Mouse (Mus musculus): ENCODE data around the gene Trappc3.
A peak's percentile ranks its signal among the peaks of the same experiment; 100 is the strongest.

Gene Trappc3

GRCm38 (mm10) chr4:126262119-126262807 is at the start of gene Trappc3:
Trappc3 (plus strand) TSS chr4:126262325.
- DNase-seq (ENCODE audit: low read depth, low spot score) = peak; percentile 98

- DNase-seq (ENCODE audit: low read depth, low spot score) = no peak
Observed at GRCm38 (mm10) chr4:126217771-126218170, 44.4 kb upstream of the Trappc3 start.

- peak; percentile 69 for DNase-seq (ENCODE audit: low read depth, low spot score)
Observed at GRCm38 (mm10) chr4:126219540-126219939, 42.6 kb upstream of the Trappc3 start.

- DNase-seq (ENCODE audit: low read depth, low spot score) = no peak
Observed at GRCm38 (mm10) chr4:126220045-126220444, 42.1 kb upstream of the Trappc3 start.

- peak; percentile 79 for DNase-seq (ENCODE audit: low read depth, low spot score)
Observed at GRCm38 (mm10) chr4:126222631-126223030, 39.5 kb upstream of the Trappc3 start.

- DNase-seq (ENCODE audit: low read depth, low spot score) = no peak
Observed at GRCm38 (mm10) chr4:126226640-126227039, 35.5 kb upstream of the Trappc3 start.

- peak; percentile 91 for DNase-seq (ENCODE audit: low read depth, low spot score)
Observed at GRCm38 (mm10) chr4:126227077-126227761, 34.9 kb upstream of the Trappc3 start.

- DNase-seq (ENCODE audit: low read depth, low spot score) = no peak
Observed at GRCm38 (mm10) chr4:126228144-126228543, 34.0 kb upstream of the Trappc3 start.

- no peak for DNase-seq (ENCODE audit: low read depth, low spot score)
Observed at GRCm38 (mm10) chr4:126229900-126230299, 32.2 kb upstream of the Trappc3 start.

GRCm38 (mm10) chr4:126233676-126234308 is 28.3 kb upstream of the Trappc3 start:
- peak; percentile 71 for DNase-seq (ENCODE audit: low read depth, low spot score)

- DNase-seq (ENCODE audit: low read depth, low spot score) = no peak
Observed at GRCm38 (mm10) chr4:126234496-126235175, 27.5 kb upstream of the Trappc3 start.

- DNase-seq (ENCODE audit: low read depth, low spot score) = no peak
Observed at GRCm38 (mm10) chr4:126235191-126235590, 26.9 kb upstream of the Trappc3 start.

GRCm38 (mm10) chr4:126236467-126237280 is 25.5 kb upstream of the Trappc3 start:
- DNase-seq (ENCODE audit: low read depth, low spot score) = peak; percentile 79

GRCm38 (mm10) chr4:126237721-126238242 is 24.3 kb upstream of the Trappc3 start:
- no peak for DNase-seq (ENCODE audit: low read depth, low spot score)

GRCm38 (mm10) chr4:126239862-126240475 is 22.2 kb upstream of the Trappc3 start:
- no peak for DNase-seq (ENCODE audit: low read depth, low spot score)

GRCm38 (mm10) chr4:126241956-126242355 is 20.2 kb upstream of the Trappc3 start:
- peak; percentile 88 for DNase-seq (ENCODE audit: low read depth, low spot score)

- no peak for DNase-seq (ENCODE audit: low read depth, low spot score)
Observed at GRCm38 (mm10) chr4:126242510-126242909, 19.6 kb upstream of the Trappc3 start.

GRCm38 (mm10) chr4:126246202-126246889 is 15.8 kb upstream of the Trappc3 start:
- peak; percentile 34 for DNase-seq (ENCODE audit: low read depth, low spot score)

- peak; percentile 99 for DNase-seq (ENCODE audit: low read depth, low spot score)
Observed at GRCm38 (mm10) chr4:126248261-126248868, 13.8 kb upstream of the Trappc3 start.
